Mouse (Mus musculus) adrenal gland, adult 8-10 months (tissue): ENCODE results near the gene Adm2. TPM values are rescaled to one million over a fixed set of nuclear protein-coding genes. Genes with fewer than 3 reads are reported as not detected.

Source experiments
- DNase-seq: peaks from one replicate; pipeline ENCODE4 v3.0.0; 2022
- total RNA-seq, 4 experiments: library from RNA; stranded (reverse); gene quantifications; 2 replicates each; pipeline ENCODE4 v1.2.4; 2022

The Adm2 gene
- total RNA-seq, result not detected

- DNase-seq, result no peak
These were observed at the start of gene Adm2 for GRCm38 (mm10) chr15:89322670-89323522. Gene Adm2, plus strand, starts transcription at chr15:89322720.

- no peak for DNase-seq
These were observed 47.0 kb upstream of the Adm2 start for GRCm38 (mm10) chr15:89275497-89275896.

- DNase-seq, result peak; percentile 41
These were observed 45.2 kb upstream of the Adm2 start for GRCm38 (mm10) chr15:89277366-89277765.

- no peak for DNase-seq
These were observed 40.0 kb upstream of the Adm2 start for GRCm38 (mm10) chr15:89282546-89282945.

GRCm38 (mm10) chr15:89284094-89284493 is 38.4 kb upstream of the Adm2 start:
- DNase-seq, result no peak

GRCm38 (mm10) chr15:89285004-89285403 is 37.5 kb upstream of the Adm2 start:
- no peak for DNase-seq

DNA sequence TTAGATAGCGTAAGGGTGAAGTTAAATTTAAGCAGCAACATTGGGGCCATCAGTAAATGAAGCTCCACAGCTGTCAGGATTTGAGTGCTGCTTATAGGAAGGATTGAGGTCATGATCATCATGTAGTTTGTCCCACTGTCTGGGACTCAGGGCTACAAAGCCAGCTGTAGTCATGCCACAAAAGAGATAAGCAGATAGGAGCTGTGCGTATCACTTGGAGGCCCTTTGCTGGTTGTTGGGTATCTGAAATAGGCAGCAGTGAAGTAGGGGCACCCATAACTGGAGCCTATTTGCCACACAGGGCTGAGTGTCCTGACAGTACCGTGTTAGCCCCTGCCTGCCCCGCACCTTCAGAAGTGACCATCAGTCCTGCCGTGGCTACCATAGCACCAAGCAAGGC is 37.0 kb upstream of the Adm2 start:
- no peak for DNase-seq

DNA sequence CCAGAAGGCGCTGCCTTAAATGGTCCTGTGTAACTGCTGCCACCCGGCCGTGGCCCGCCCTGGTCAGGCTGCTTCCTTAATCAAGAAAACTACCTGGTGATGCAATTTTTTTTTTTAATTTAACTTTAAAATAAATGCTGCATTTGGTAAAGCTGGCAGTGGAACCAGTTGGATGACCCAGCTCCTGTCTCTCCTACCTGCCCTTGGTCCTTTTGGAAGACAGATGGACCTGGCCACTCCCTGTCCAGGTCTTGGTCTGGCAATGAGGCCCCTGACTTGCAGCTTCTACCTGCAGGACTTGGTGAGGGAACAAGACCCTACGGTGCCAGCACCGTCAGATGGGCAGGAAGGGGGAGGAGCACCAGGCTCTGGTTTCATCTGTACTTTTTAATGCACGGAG is 36.4 kb upstream of the Adm2 start:
- no peak for DNase-seq

- DNase-seq, result no peak
These were observed 35.9 kb upstream of the Adm2 start for GRCm38 (mm10) chr15:89286582-89286981.

- DNase-seq, result no peak
These were observed 34.2 kb upstream of the Adm2 start for GRCm38 (mm10) chr15:89288227-89288767.

GRCm38 (mm10) chr15:89289455-89289854 is 33.1 kb upstream of the Adm2 start:
- no peak for DNase-seq

- DNase-seq, result no peak
These were observed 31.0 kb upstream of the Adm2 start for GRCm38 (mm10) chr15:89291521-89291920.

DNA sequence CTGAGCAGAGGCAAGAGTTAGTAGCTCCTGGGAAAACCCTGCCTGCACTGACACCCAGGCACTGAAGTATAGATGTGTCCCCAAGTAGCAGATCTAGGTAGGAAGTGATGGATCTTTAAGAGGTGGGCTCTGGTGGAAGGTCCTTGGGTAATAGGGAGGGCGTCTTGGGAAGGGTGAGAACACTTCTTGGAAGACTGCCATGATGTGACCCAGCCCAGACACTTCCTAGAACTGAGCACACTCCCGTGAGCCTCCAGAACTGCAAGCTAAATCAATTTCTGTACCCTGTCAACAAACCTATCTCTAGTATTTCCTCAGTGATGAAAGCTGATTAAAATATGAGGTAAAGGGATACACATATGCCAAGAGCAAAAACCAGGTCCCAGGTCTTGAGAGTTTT is 29.7 kb upstream of the Adm2 start:
- no peak for DNase-seq

DNA sequence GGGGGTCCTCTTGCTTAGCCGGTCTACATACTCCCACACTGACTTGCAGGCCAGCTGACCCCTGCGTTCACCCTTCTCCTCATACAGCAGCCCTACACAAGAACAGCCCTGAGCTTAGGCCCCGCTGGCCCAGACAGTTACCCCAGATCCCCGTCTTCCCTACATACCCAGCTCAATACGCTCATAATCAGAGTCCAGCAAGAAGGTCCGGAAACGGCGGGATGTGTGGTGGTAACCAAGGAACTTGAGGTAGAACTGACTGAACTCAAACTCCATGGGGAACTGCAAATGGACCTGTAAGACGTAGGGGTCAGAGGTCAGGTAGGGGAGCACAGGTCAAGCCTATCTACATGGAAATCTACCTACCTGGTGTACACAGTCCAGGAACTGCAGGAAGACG is 28.7 kb upstream of the Adm2 start:
- DNase-seq, result no peak

DNA sequence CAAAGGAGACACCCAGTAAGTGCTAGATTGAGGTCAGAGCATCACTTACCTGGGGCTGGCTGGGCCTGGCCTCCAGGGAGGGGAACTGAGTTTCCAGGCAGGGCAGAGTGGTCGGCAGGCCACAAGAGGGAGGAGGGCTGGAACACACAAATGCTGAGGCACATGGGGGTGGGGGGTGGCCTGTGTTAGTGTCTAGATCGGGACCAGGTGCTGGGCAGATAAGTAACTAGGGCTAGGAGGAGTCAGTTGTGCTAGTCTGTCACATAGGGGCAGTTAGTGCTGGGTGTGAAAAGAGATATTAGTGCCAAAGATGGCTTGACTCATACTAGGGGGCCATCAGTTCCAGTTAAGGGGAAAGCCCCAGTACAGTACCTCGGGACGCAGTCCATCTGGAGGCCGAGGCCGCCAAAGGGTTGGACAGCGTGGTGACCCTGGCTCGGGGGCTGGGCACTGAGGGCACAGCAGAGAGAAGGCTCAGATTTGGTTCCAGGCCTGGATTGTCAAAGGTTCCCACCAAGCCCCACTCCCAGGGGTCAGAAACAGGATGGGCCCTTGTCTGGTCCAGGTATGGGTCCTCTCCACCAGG is 26.8 kb upstream of the Adm2 start:
- DNase-seq, result no peak

- DNase-seq, result no peak
These were observed 26.1 kb upstream of the Adm2 start for GRCm38 (mm10) chr15:89296465-89296864.

DNA sequence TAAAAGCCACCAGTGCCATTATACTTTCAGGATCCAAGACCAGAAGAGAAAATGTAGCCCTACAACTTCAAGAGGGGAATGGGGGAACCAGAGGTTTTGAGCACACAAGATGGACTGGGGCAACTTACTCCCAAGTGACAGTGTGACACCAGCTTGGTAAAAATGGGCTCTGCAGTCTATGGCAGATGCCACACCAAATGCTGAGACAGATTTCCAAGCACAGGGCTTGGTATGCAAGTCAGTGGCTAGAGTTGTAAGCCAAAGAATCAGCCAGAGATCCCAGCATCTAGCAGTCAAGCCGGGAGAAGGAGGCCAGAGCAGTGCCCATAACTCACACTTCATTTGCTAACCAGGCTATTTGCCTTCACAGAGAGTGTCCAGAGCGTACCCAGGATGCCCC is 24.8 kb upstream of the Adm2 start:
- no peak for DNase-seq

DNA sequence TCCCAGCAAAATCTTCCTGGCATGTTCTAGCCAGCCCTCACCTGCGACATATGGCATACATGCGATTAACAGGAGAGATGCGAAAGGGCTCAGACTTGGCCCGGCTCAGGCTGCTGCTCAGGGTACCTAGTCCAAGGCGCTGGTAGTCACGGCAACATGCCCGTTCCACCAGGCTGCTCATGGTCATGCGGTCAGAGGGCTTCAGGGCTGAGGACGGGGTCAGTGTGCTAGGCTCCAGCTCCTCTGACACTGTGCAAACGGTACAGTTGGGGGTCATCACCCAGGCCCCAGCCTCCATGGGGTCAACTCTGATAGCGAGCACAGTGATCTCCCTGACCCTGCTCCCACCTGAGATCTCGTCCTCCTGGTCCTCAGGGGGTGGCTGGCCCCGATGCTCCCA is 22.3 kb upstream of the Adm2 start:
- DNase-seq, result no peak

DNA sequence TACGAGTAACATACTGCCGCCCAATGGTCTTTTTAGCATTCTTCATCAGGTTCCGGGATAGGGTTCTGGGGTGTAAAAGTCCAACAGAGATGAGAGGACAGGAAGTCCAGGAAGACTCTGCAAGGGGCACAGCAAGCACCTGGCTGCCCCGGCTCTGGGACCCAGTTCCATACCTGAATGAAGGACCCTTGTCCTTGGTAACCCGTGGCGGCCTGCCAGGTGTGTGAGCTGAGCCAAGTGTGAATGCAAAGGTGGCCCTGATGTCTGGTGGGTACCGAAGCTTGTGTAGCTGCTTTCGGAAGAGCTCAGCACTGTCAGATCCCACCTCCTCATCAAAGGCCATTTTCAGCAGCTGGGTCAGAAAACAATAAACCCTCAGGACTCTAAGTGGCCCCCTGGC is 21.9 kb upstream of the Adm2 start:
- no peak for DNase-seq

- DNase-seq, result no peak
These were observed 16.6 kb upstream of the Adm2 start for GRCm38 (mm10) chr15:89305966-89306365.

- no peak for DNase-seq
These were observed 15.1 kb upstream of the Adm2 start for GRCm38 (mm10) chr15:89307461-89307860.

- no peak for DNase-seq
These were observed 13.9 kb upstream of the Adm2 start for GRCm38 (mm10) chr15:89308406-89309139.

DNA sequence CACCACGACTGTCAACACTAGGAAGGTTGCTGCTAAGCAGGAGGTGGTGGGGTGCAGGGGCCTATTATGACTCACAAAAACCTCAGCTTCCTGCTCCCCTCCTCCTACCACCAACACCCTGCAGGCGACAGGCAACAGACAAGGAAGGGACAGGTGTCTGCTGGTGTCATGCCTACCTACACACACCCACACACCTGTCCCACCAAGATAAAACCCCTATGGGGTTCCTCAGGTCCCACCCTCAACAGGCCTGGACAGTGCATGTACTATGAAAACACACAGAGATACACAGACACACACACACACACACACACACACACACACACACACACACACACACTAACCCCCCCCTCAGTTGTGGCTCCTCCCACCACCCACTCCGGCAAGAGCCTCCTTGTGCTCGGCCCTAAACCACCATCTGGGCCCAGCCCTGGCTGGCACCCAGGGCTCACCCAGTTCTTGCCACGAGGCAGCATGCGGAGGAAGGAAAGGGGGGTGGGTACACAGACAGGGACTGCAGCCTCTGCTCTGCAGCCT is 12.5 kb upstream of the Adm2 start:
- DNase-seq, result no peak
